Mouse (Mus musculus) adipocyte (in vitro differentiated cells): ENCODE data around the gene Chd9.

Experiments
- DNase-seq: peaks from one replicate; pipeline ENCODE4 v3.0.0-alpha.2; 2016; ENCODE audit warnings: low spot score

Gene Chd9

GRCm38 (mm10) chr8:91082428-91082827 lies 254.3 kb downstream of the Chd9 start:
- DNase-seq: no peak

- no peak for DNase-seq
Observed at GRCm38 (mm10) chr8:91088452-91088851, 260.3 kb downstream of the Chd9 start.

GRCm38 (mm10) chr8:91089601-91090000 lies 261.4 kb downstream of the Chd9 start:
- DNase-seq: no peak

- no peak for DNase-seq
Observed at GRCm38 (mm10) chr8:91094135-91094534, 266.0 kb downstream of the Chd9 start.

- DNase-seq: no peak
Observed at GRCm38 (mm10) chr8:91098106-91098505, 270.0 kb downstream of the Chd9 start.
